Mouse (Mus musculus) midbrain, embryonic 13.5 days (tissue): ENCODE results near the gene Stambp. TPM values are rescaled to one million over a fixed set of nuclear protein-coding genes. Genes with fewer than 3 reads are reported as not detected.

Experiments used
- ATAC-seq: fragments of 200-750 bp; cut with Nextera tagmentation; 2 replicates; pipeline ENCODE4 v1.8.0; 2017; ENCODE audit warnings: mild to moderate bottlenecking, moderate TSS enrichment, moderate library complexity
- H3K27ac ChIP-seq: fragments of 300-500 bp; sonication (generic); 2 replicates; pipeline ENCODE4 v1.5.1; 2015; ENCODE audit warnings: inconsistent platforms, mild to moderate bottlenecking, moderate library complexity
- H3K27me3 ChIP-seq: fragments of 300-500 bp; sonication (generic); 2 replicates; pipeline ENCODE4 v1.6.1; 2015; ENCODE audit warnings: mild to moderate bottlenecking, inconsistent platforms
- H3K36me3 ChIP-seq: fragments of 300-500 bp; sonication (generic); 2 replicates; pipeline ENCODE4 v1.6.1; 2015; ENCODE audit warnings: mild to moderate bottlenecking, inconsistent platforms
- H3K4me1 ChIP-seq: fragments of 300-500 bp; sonication (generic); replicated peaks from 2 replicates; pipeline ENCODE4 v1.6.1; 2015; ENCODE audit warnings: inconsistent platforms
- H3K4me2 ChIP-seq: fragments of 300-500 bp; sonication (generic); replicated peaks from 2 replicates; pipeline ENCODE4 v1.6.1; 2015; ENCODE audit warnings: moderate library complexity, mild to moderate bottlenecking, inconsistent platforms
- H3K4me3 ChIP-seq: fragments of 300-500 bp; sonication (generic); replicated peaks from 2 replicates; pipeline ENCODE4 v1.5.1; 2015; ENCODE audit warnings: mild to moderate bottlenecking, inconsistent platforms
- H3K9ac ChIP-seq: fragments of 300-500 bp; sonication (generic); replicated peaks from 2 replicates; pipeline ENCODE4 v1.6.1; 2015; ENCODE audit warnings: mild to moderate bottlenecking, inconsistent platforms
- H3K9me3 ChIP-seq: fragments of 300-500 bp; sonication (generic); 2 replicates; pipeline ENCODE4 v1.6.1; 2016; ENCODE audit warnings: mild to moderate bottlenecking, inconsistent platforms
- WGBS: fragments of 180-500 bp; shearing (Covaris S2); methylation state at CpG from one replicate; pipeline ENCODE4 v1.1.7; 2015; 5-methylcytosine and 5-hydroxymethylcytosine counted together
- polyA plus RNA-seq: library from polyadenylated mRNA; unstranded; fragments of >200 nt; fragmentation: Nextera tagmentation; extraction: Ambion mirVana; gene quantifications from 2 replicates; pipeline ENCODE4 v1.2.1, GENCODE M21; 2015

Stambp gene
- polyA plus RNA-seq, result 48.6 and 55.3 TPM in 2 replicates

- 0% methylated on average over 11 of the region's 11 CpGs for WGBS
- ATAC-seq, result peak; percentile 85
- H3K4me3 ChIP-seq, result peak within 1 kb of the TSS; percentile 67
Measured at GRCm38 (mm10) chr6:83572671-83573070, at the start of gene Stambp. Gene Stambp, minus strand, starts transcription at chr6:83572729.

GRCm38 (mm10) chr6:83619955-83620354, 47.4 kb upstream of the Stambp start:
- no peak for ATAC-seq
- no peaks in the 10 kb centered on the region for H3K36me3 ChIP-seq
- WGBS, result 73% methylated on average over 9 of the region's 9 CpGs
- no peak overlapping the region for H3K4me3 ChIP-seq
- no peak overlapping the region for H3K27ac ChIP-seq
- no peaks in the 10 kb centered on the region for H3K9me3 ChIP-seq
- no peak overlapping the region for H3K9ac ChIP-seq
- H3K27me3 ChIP-seq, result no peaks in the 10 kb centered on the region
- no peaks in the 10 kb centered on the region for H3K4me1 ChIP-seq
- no peak overlapping the region for H3K4me2 ChIP-seq

More at GRCm38 (mm10) chr6:83572671-83573070, at the start of gene Stambp:
- Histone ChIP-seq H3K27ac (peak within 1 kb of the TSS; percentile 84), H3K4me2 (peak within 1 kb of the TSS; percentile 82), H3K36me3 (peaks cover 17% of the 10 kb centered on the region), H3K9ac (peak within 1 kb of the TSS; percentile 90), H3K27me3 (peaks cover 5% of the 10 kb centered on the region; the same call in 1 of the 2 replicates), H3K4me1 (peaks cover 16% of the 10 kb centered on the region), H3K9me3 (no peaks in the 10 kb centered on the region)

- Histone ChIP-seq H3K9ac (no peak overlapping the region), H3K36me3 (no peaks in the 10 kb centered on the region), H3K27me3 (no peaks in the 10 kb centered on the region), H3K27ac (no peak overlapping the region), H3K4me2 (no peak overlapping the region), H3K4me1 (no peaks in the 10 kb centered on the region), H3K9me3 (no peaks in the 10 kb centered on the region), H3K4me3 (no peak overlapping the region)
- WGBS, result 83% methylated on average over 15 of the region's 15 CpGs
- no peak for ATAC-seq
Measured at GRCm38 (mm10) chr6:83617581-83618335, 45.2 kb upstream of the Stambp start.

- H3K4me2 ChIP-seq, result no peak overlapping the region
- no peaks in the 10 kb centered on the region for H3K36me3 ChIP-seq
- 87% methylated on average over 5 of the region's 5 CpGs for WGBS
- ATAC-seq, result no peak
- no peak overlapping the region for H3K27ac ChIP-seq
- no peak overlapping the region for H3K4me3 ChIP-seq
- no peak overlapping the region for H3K9ac ChIP-seq
- H3K4me1 ChIP-seq, result no peaks in the 10 kb centered on the region
- H3K27me3 ChIP-seq, result no peaks in the 10 kb centered on the region
- no peaks in the 10 kb centered on the region for H3K9me3 ChIP-seq
Measured at GRCm38 (mm10) chr6:83616512-83616911, 44.0 kb upstream of the Stambp start.

GRCm38 (mm10) chr6:83614469-83614868, 41.9 kb upstream of the Stambp start:
- no peaks in the 10 kb centered on the region for H3K9me3 ChIP-seq
- no peaks in the 10 kb centered on the region for H3K4me1 ChIP-seq
- H3K4me3 ChIP-seq, result no peak overlapping the region
- H3K9ac ChIP-seq, result no peak overlapping the region
- no peaks in the 10 kb centered on the region for H3K36me3 ChIP-seq
- no peak overlapping the region for H3K4me2 ChIP-seq
- no peak overlapping the region for H3K27ac ChIP-seq
- WGBS, result 81% methylated on average over 4 of the region's 4 CpGs
- no peak for ATAC-seq
- H3K27me3 ChIP-seq, result no peaks in the 10 kb centered on the region

- Histone ChIP-seq H3K4me3 (no peak overlapping the region), H3K9ac (no peak overlapping the region), H3K36me3 (no peaks in the 10 kb centered on the region), H3K27ac (no peak overlapping the region), H3K27me3 (no peaks in the 10 kb centered on the region), H3K4me2 (no peak overlapping the region), H3K9me3 (no peaks in the 10 kb centered on the region), H3K4me1 (no peaks in the 10 kb centered on the region)
- 100% methylated on average over 1 of the region's 1 CpGs for WGBS
- no peak for ATAC-seq
Measured at GRCm38 (mm10) chr6:83612976-83613375, 40.4 kb upstream of the Stambp start.

- Histone ChIP-seq H3K9me3 (no peaks in the 10 kb centered on the region), H3K27ac (no peak overlapping the region), H3K27me3 (no peaks in the 10 kb centered on the region), H3K4me2 (peak overlapping the region; percentile 60; the same call in 1 of the 2 replicates), H3K36me3 (no peaks in the 10 kb centered on the region), H3K9ac (no peak overlapping the region), H3K4me1 (no peaks in the 10 kb centered on the region), H3K4me3 (no peak overlapping the region)
- 90% methylated on average over 6 of the region's 6 CpGs for WGBS
- ATAC-seq, result no peak
Measured at GRCm38 (mm10) chr6:83599636-83600174, 27.2 kb upstream of the Stambp start.

GRCm38 (mm10) chr6:83599060-83599550, 26.6 kb upstream of the Stambp start:
- 33% methylated on average over 24 of the region's 24 CpGs for WGBS

GRCm38 (mm10) chr6:83598646-83599045, 26.1 kb upstream of the Stambp start:
- Histone ChIP-seq H3K36me3 (no peaks in the 10 kb centered on the region), H3K9ac (peak overlapping the region; percentile 63), H3K4me3 (peak overlapping the region; percentile 43), H3K27me3 (no peaks in the 10 kb centered on the region), H3K27ac (no peak overlapping the region), H3K4me2 (peak overlapping the region; percentile 60), H3K9me3 (no peaks in the 10 kb centered on the region), H3K4me1 (no peaks in the 10 kb centered on the region)
- ATAC-seq, result peak; percentile 53; the same call in 1 of the 2 replicates
- WGBS, result 9% methylated on average over 9 of the region's 9 CpGs

More at GRCm38 (mm10) chr6:83599060-83599550, 26.6 kb upstream of the Stambp start:
- Histone ChIP-seq H3K27ac (no peak overlapping the region; the same call in 1 of the 2 replicates), H3K4me1 (no peaks in the 10 kb centered on the region), H3K9ac (peak overlapping the region; percentile 63), H3K4me3 (peak overlapping the region; percentile 43), H3K27me3 (no peaks in the 10 kb centered on the region), H3K4me2 (peak overlapping the region; percentile 60), H3K36me3 (no peaks in the 10 kb centered on the region), H3K9me3 (no peaks in the 10 kb centered on the region)
- peak; percentile 56 for ATAC-seq

GRCm38 (mm10) chr6:83597988-83598387, 25.5 kb upstream of the Stambp start:
- H3K9me3 ChIP-seq, result no peaks in the 10 kb centered on the region
- no peak overlapping the region for H3K27ac ChIP-seq
- H3K4me1 ChIP-seq, result no peaks in the 10 kb centered on the region
- H3K4me2 ChIP-seq, result no peak overlapping the region
- ATAC-seq, result no peak
- no peaks in the 10 kb centered on the region for H3K36me3 ChIP-seq
- H3K4me3 ChIP-seq, result no peak overlapping the region
- H3K9ac ChIP-seq, result no peak overlapping the region
- H3K27me3 ChIP-seq, result no peaks in the 10 kb centered on the region
- 75% methylated on average over 3 of the region's 3 CpGs for WGBS

- no peaks in the 10 kb centered on the region for H3K9me3 ChIP-seq
- no peak for ATAC-seq
- no peak overlapping the region for H3K4me3 ChIP-seq
- no peak overlapping the region for H3K27ac ChIP-seq
- no peak overlapping the region for H3K9ac ChIP-seq
- no peaks in the 10 kb centered on the region for H3K27me3 ChIP-seq
- no peak overlapping the region for H3K4me2 ChIP-seq
- no peaks in the 10 kb centered on the region for H3K4me1 ChIP-seq
- WGBS, result 94% methylated on average over 2 of the region's 2 CpGs
- no peaks in the 10 kb centered on the region for H3K36me3 ChIP-seq
Measured at GRCm38 (mm10) chr6:83595035-83595434, 22.5 kb upstream of the Stambp start.

GRCm38 (mm10) chr6:83593896-83594295, 21.4 kb upstream of the Stambp start:
- Histone ChIP-seq H3K36me3 (no peaks in the 10 kb centered on the region), H3K27ac (no peak overlapping the region), H3K9me3 (no peaks in the 10 kb centered on the region), H3K9ac (no peak overlapping the region), H3K27me3 (no peaks in the 10 kb centered on the region), H3K4me2 (no peak overlapping the region), H3K4me3 (no peak overlapping the region), H3K4me1 (no peaks in the 10 kb centered on the region)
- ATAC-seq, result no peak
- 83% methylated on average over 7 of the region's 7 CpGs for WGBS
